Mouse (Mus musculus) adrenal gland, adult (tissue): Measurements from ENCODE around the gene Cnnm4.
"Not testable (repeated sequence)": the region's sequence is repeated elsewhere in the genome, so short reads cannot be mapped to it uniquely, and the experiment has no call there.

ENCODE experiments used
- DNase-seq, 2 experiments: peaks; one replicate each; pipeline ENCODE4 v3.0.0; 2022 to 2023; ENCODE audit warnings: low spot score in 1 of 2; ENCODE audit not compliant: inconsistent age in 2 of 2

Gene Cnnm4

DNA sequence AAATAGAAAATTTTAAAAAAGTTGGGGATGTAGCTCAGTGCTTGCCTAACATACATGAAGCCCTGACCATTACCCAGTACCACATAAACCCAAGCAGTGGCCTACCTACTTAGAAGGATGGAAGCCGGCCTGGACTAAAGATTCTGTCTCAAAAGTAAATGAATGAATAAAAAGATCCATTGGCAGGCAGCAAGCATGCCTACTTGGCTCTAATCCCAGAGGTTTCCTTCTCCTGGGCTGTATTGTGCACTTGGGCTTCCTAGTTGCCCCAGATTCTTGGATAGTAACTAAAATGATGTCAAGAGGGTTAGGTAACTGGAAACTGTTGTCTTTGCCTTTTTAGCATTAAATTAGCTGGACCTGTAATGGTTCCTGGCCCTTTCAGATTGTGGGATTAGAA, 41.9 kb downstream of the Cnnm4 start:
- DNase-seq, result peak in 1 of 2 experiments; percentile 69

DNA sequence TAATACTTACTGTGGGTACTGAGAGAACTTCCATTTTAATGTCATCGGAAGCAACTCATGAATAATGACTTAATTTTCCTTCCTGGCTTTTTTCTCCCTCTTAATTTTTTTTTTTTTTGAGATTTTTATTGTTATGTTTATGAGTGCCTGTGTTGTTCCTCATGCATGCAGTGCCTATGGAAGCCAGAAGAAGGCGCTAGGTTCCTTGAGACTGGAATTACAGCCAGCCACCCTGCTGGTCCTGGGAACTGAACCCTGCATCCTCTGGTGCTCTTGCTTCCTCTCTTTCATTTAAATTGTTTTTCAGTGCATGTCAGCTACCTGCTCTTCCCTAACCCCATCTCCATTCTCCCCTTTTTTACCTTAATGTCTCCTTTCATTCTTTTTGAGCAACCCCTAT, 42.3 kb downstream of the Cnnm4 start:
- peak in 1 of 2 experiments; percentile 70 for DNase-seq

DNA sequence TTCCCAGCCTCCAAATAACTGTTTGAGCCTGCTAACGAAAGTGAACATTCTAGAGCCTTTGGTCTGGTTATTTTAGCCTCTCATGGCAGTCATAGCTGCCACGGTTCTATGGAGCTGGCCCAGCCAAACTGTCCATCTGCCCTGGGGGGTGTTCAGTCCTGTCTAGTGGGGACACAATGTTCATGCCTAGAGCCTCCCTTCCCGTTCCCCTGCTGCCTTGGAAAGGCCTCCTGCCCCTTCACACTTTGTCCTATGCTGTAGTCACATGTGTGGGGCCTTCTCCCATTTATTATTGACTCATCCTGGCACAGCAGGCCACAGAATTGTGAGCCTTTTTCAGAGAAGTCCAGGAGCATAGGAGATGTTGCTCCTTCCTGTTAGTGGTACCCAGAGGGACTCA, 46.8 kb downstream of the Cnnm4 start:
- DNase-seq, result no peak

DNA sequence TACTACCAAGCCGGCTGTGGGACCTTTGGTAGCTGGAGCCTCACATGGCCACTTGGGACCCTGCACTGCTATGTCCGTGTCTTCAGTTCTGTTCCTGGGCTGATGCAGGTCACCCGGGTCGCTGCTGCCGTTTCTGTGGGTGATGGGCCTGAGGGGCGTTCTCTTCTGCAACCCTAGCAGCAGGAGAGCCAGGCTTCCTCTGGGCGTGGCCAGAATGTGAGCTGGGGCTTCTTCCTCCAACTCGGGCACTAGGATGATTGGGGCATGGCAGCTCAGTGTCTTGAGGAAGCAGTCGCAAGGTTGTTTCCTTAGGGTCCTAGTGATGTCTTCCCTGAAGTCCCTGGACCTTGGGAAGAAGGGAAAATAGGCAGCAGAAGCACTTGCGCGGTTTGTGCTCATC, 48.2 kb downstream of the Cnnm4 start:
- no peak for DNase-seq

DNA sequence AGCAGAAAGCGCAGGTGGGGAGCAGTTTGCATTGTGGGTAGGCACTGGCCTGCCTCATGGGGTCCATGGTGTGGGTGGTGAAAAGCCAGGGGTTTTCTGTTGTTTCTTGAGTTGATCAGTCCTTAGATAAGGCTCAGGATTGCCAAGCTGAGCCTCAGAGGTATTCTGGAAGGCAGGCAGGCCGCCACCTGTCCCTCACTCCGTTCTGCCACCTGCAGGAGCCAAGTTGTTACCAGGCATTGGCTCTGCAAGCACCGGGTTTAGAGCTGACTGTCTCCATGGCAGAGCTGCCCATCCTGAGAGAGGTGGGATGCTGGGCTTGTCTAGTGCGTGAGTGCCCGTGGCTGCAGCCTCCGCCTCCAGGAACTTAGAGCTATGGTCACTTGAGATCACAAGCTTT, 50.8 kb downstream of the Cnnm4 start:
- DNase-seq, result no peak

DNA sequence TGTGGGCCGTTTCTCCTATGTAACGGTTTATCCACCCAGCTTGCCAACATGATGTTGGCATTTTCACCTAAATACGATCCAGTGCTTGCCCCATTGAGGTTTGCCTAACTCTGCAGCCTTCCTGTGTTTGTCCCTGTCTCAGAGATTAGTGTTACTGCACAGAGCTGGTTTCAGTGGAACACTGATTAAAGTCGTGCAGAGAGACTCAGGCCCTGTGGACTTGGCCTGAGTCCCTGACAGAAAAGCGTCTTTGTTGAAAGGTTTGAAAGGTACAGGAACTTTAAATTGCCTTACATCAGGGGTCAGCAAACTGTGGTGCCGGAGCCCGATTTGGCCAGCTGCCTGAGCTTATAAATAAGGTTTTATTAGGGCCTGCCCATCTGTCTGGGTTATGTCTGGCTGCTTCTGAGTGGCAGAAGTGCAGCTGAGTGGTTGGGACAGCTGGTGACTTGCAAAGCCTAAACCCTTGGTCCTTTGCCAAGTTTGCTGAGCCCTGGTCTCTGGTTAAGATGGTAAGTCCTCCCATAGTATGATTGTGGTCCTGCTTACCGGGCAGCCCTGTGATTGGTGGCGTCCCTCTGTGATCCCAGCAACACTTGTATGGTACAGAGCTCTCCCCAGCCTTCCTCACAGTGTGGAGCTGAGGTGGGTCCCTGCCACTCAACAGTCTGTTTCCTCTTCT, 52.1 kb downstream of the Cnnm4 start:
- DNase-seq, result no peak

DNA sequence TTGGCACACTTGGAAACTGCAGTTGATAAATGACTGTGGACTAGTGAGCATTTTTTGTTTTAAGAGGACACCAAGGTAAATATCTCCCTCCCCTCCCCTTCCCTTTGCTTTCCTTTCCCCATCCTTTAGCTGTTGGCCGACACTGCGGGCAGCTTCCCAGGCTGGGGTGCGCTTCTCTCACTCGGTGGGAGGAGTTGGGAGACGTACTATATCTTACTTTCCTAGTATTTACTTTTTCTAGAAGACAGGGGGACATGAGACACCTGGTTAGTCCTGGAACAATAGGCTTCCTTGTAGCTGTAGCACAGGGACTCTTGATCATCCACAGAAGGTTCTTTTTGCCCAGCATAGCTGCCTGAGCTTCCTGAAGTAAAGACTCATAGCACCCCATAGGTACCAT, 52.6 kb downstream of the Cnnm4 start:
- DNase-seq, result no peak

DNA sequence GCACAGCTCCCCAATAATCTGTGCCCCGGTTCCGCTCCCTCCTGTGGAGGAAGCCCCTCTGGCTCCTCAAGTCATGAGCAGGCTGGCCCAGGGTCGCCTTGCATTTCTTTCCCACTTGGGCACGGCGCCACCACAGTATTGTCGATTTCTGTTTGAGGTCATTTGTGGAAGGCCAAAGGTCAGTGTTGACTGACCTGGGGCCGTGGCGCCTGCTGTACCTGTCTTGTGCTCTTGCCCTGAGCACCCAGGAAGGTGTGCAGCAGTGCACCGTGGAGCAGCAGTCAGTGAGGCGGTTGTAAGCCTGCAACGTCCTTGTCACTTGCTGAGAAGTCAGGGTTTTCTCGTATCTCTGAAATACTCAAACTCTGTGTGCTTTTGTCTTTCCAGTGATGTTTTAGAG, 54.4 kb downstream of the Cnnm4 start:
- DNase-seq, result no peak

DNA sequence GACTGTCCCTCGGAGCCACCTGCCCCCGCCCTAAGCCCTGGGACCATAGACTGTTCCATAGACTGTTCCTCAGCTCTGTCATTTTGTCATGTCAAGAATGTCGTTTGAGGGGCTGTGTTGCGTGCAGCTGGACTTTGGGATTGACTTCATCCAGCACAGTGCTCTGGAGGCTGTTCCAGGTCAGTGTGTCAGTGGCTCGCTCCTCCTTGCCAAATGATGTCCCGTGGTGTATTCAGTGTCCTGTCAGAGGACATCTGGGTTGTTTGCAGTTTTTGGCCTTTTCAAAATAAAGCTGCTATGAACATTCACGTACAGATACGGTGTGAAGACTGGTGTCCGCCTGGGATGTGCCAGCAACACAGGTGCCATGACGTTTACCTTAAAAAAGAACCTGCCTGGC, 55.5 kb downstream of the Cnnm4 start:
- no peak for DNase-seq

DNA sequence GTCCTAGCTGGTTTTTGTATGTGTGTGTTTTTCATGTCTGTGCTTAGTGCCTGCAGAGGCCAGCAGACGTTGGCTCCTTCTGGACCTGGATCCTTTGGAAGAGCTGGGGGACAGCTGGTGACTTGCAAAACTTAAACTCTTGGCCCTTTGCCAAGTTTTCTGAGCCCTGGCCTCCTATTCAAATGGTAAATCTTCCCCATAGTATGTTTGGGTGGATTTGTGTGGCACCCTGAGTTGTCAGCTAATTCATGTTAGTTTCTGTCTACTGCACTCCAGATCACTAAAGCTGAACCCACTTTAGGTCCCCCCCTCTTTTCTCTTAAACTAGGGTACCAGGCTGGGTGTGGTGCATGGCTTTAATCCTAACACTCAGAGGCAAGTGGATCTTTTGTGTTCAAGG, 56.9 kb downstream of the Cnnm4 start:
- peak in 1 of 2 experiments; percentile 66 for DNase-seq

DNA sequence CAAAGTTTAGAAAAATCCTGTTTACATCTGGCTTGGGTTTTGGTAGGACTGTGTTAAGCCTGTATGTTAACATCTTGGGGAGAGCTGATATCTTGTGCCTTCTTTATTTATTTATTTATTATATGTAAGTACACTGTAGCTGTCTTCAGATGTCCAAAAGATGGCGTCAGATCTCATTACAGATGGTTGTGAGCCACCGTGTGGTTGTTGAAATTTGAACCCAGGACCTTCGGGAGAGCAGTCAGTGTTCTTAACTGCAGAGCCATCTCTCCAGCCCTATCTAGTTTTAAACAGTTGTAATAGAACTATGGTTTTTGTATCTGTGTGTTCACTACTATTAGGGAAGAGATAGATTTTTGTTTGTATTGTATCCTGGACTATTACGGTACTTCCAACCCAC, 57.9 kb downstream of the Cnnm4 start:
- no peak for DNase-seq

DNA sequence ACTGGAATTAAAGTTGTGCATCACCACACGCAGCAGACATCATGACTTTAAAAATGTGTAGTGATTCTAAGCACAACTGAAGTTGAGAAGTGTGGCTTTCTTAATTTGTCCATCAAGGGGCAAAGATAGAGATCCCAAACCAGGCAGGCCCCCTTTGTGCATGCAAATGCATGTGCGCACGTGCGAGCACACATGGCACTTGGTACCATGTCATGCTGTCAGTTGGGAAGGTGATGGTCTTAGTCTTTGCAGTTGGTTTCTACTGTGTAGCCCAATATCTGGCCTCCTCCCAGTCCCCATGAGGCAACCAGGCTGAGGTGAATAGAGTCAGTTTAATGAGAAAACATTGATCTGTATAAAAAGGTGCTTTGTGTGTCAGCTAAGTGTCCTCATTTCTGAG, 58.5 kb downstream of the Cnnm4 start:
- DNase-seq, result no peak

DNA sequence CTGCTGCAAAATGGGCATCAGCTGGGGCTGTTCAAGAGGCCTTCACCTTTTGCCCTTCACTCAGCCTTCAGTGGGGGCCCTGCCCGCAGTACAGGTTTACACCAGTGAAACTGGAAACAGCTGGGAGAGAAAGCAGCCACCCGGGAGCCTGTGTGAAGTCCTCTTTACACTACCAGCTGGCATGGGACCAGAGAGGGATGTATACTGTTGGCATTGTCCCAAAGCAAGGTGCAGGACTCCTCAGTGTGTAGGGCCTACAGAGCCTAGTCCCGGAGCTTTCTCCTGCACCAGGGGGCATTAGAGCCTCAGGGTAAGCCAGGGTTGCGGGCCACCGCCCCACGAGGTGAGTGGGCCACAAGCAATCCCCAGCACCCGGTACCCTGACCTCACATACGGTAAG, 59.1 kb downstream of the Cnnm4 start:
- no peak for DNase-seq

DNA sequence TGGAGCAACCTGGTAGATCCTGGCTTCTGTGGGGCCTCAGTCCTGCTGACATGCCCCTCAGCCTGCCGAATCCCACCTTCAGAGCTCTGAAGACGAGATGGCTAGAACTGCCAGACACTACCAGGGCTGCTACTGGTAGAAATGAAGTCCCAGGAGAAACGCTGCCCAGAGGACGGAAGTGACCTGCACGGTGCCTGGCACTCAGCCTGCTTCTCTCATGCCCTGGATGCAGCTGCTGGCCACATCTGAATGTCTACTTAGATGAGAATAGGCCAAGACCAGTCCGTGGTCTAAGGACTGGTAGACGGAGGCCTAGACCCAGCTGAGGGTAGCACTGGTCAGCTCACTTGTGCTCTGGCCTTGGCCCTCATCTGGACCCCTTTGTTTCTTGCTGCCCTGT, 59.5 kb downstream of the Cnnm4 start:
- DNase-seq, result no peak

DNA sequence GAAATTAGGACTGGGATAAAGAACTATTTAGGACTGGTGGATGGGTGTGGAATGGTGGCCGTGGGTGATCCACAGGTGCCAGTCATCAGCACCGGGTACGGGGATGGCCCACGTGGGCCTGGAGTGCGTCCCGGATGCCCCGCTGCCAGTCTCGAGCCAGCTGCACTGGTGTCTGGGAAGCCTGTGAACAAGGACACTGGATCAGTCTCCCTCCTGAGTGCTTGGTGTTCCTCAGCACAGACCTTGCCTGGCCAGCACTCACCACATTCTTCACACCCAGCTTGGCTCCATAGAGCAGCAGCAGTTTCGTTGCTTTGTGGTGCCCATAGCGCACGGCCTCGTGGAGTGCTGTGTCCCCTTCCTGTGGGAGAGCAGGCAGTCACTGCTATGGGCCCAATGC, 60.0 kb downstream of the Cnnm4 start:
- no peak for DNase-seq

DNA sequence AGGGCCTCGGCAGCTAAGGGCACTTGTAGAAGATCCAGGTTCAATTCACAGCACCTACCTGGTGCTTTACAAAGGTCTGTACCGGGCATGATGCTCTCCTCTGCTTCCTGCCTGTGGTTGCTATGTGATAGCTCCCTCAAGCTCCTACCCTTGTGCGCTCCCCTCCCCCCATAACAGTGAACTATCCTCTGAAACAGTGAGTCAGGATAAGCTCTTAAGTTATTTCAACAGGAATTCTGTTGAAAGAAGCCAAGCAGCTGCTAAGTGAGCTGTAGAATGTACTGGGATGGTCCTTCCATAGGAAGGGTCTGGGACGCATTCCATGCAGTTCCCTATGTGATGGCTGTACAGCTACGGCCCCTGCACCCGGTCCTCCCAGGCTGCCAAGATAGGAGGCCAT, 62.1 kb downstream of the Cnnm4 start:
- DNase-seq, result no peak

DNA sequence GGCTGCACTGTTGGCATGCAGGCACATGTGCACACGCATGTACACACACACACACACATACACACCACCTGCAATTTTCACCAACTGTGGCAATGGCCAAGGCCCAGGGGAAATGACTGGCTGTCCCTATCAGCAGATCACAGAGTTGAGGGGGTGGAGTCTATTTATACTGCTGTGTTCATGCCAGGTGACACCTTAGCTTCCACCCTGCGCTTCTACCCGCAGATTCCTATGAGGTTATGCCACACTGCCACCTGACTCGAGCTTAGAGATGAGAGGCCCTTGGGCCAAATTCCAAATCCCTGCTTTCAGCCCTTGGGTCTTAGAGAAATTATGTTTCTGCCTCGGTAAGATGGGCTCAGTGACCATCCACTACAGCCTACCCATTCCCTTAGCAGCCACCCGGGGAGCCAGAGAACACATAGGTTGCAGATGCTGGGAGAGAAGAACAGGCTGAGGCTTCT, 63.2 kb downstream of the Cnnm4 start:
- no peak for DNase-seq

DNA sequence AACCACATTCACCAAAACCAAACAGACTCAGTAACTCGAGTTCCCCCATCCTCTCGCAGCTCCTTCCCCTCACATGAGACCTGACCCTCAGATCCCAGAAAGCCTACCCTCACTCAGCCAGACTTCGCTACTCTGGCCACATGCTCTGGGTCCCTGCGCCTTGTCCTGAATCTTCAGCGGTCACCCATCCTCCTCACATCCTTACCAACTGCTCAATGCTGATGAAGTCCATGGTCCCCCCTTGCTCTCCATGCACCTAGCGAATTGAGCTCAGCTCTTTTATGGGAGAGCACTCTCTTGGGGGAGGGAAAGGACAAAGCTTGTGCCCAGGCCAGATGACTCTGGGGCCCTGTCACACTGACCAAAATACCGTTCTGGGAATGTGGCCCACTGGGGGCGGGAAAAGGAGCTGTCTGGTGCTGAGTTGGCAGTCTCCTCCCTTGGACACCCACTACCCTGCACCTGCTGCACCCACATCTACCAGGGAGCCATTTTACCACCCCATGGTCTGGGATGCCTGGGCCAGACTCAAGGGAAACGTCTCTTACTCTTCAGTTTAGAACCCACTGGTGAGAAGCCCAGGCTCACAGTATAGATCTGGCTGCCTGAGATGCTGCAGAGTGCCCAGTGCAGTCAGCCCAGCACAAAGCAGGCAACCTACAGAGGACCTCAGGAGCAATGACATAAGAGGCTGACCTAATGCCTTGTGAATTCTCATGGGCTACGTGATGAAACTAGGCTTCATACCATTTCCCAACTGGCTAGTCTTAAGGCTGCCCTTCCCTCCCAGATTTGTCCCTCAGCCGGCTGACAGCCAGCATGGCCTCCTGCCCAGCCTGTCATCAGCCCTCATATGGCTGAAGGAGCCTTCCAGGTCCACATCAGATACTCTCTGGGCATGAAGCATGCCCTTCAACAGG, 64.3 kb downstream of the Cnnm4 start:
- DNase-seq, result peak in 1 of 2 experiments; percentile 80

DNA sequence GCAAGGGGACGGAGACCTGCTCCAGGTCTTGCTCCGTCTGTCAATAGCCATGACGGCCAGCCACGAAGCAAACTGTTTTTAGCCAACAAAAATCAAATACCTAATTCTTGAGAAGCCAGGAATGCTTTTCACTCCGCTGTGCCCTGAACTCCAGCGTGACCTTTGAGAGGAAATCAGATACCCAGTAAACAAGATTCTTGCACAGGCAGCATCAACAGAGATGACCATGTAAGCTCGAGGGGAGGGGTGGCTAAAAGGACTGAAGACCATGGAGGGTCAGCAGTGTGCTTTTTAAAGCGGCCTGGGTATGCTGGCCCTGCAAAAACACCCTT, 64.9 kb downstream of the Cnnm4 start:
- no peak for DNase-seq

DNA sequence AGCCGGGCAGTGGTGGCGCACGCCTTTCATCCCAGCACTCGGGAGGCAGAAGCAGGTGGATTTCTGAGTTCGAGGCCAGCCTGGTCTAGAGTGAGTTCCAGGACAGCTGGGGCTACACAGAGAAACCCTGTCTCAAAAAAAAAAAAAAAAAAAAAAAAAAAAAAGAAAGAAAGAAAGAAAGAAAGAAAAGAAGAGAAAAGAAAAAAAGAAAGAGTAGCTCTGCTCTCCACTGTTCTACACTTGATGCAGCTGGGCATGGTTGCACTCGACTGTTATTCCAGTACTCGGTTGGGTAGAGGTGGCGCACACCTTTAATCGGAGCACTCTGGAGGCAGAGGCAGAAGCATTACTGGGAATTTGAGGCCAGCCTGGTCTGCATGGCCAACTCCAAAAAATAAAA, 65.4 kb downstream of the Cnnm4 start, which contains the start of gene Ankrd23:
Ankrd23 (minus strand) TSS at position 101 of the 400 bp plus-strand sequence.
- not testable (repeated sequence) for DNase-seq

DNA sequence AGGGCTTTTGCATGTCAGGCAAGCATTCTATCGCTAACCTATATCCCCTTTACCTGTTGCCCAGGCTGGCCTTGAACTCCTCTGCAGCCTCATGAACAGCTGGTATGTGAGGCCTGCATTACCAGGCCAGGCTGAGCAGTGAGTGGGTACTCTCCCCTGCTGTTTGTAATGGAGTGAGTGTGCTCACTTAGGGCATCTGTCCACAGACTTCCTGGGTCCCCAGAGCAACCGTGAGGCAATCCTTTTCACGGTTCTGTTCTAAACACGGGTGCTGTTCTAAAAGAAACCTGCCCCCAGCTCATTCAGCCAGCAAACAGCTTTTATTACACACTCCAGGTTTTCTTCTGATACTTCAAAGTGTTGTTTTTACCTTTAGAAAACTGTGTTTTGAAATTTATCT, 67.3 kb downstream of the Cnnm4 start:
- no peak for DNase-seq

DNA sequence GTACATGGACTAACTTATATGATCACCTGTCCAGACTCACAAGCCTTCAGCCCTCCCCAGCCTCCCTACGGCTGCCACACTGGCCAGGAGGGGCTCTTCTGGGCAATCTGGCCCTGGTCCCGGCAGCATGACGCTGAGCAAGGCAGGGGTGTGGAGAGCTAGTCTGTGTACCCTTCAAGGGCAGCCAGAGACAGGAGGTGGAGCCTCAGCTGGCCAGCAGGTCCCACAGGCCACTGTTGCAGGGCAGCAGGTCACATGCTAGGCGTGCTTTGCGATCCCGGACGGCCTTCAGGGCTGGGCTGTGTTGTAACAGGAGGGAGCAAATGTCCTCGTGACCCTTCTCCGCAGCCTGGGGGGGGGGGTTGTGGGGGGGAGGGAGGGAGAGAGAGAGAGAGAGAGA, 67.8 kb downstream of the Cnnm4 start, which contains the start of gene Gm42417:
Gm42417 (minus strand) TSS at position 244 of the 400 bp plus-strand sequence.
- DNase-seq, result peak; percentile 96
